Mouse (Mus musculus) MEL (cell line): ENCODE measurements around the gene Gm9117.
"Not testable (repeated sequence)": the region's sequence is repeated elsewhere in the genome, so short reads cannot be mapped to it uniquely, and the experiment has no call there.

Experiments
- CTCF ChIP-seq, 3 experiments: IDR thresholded peaks in 2 of 3; conservative IDR thresholded peaks in 1 of 3; 2 replicates each; pipeline ENCODE4 v1.5.1; 2011 to 2012; ENCODE audit warnings: low read length in 3 of 3, low read depth in 2 of 3, mild to moderate bottlenecking in 2 of 3, improper control_type of control experiment in 1 of 3, inconsistent platforms in 1 of 3, mixed read lengths in 1 of 3, moderate library complexity in 1 of 3; ENCODE audit not compliant: control insufficient read depth in 1 of 3, insufficient read depth in 1 of 3, poor library complexity in 1 of 3, severe bottlenecking in 1 of 3
- EP300 ChIP-seq, 2 experiments: IDR thresholded peaks; 2 replicates each; pipeline ENCODE4 v1.6.1; 2011; ENCODE audit warnings: improper control_type of control experiment in 2 of 2, low read length in 2 of 2, low read depth in 1 of 2, mild to moderate bottlenecking in 1 of 2
- MYC ChIP-seq: IDR thresholded peaks from 2 replicates; pipeline ENCODE4 v1.6.1; 2011; ENCODE audit warnings: low read depth, mild to moderate bottlenecking, low read length, improper control_type of control experiment, moderate library complexity
- POLR2A ChIP-seq, 2 experiments: IDR thresholded peaks; 2 replicates each; pipeline ENCODE4 v1.6.1; 2011 to 2012; ENCODE audit warnings: low read length in 2 of 2, mild to moderate bottlenecking in 2 of 2, control low read depth in 1 of 2, improper control_type of control experiment in 1 of 2, low read depth in 1 of 2, moderate library complexity in 1 of 2; ENCODE audit not compliant: control insufficient read depth in 1 of 2, insufficient read depth in 1 of 2, poor library complexity in 1 of 2
- POLR2AphosphoS2 ChIP-seq: IDR thresholded peaks from 2 replicates; pipeline ENCODE4 v1.6.1; 2011; ENCODE audit warnings: low read length, improper control_type of control experiment
- RCOR1 ChIP-seq: IDR thresholded peaks from 2 replicates; pipeline ENCODE4 v1.6.1; 2012; ENCODE audit warnings: low read depth, mild to moderate bottlenecking, inconsistent platforms, low read length, improper control_type of control experiment
- SMC3 ChIP-seq: IDR thresholded peaks from 2 replicates; pipeline ENCODE4 v1.6.1; 2011; ENCODE audit warnings: low read depth, low read length, improper control_type of control experiment
- TAL1 ChIP-seq: IDR thresholded peaks from 2 replicates; pipeline ENCODE4 v1.6.1; 2012; ENCODE audit warnings: mild to moderate bottlenecking, inconsistent platforms, low read length, moderate library complexity, mixed read lengths
- TCF12 ChIP-seq: IDR thresholded peaks from 2 replicates; pipeline ENCODE4 v1.6.1; 2014; ENCODE audit warnings: low read depth, mild to moderate bottlenecking, inconsistent platforms, low read length, improper control_type of control experiment, moderate library complexity
- USF1 ChIP-seq: IDR thresholded peaks from 2 replicates; pipeline ENCODE4 v1.6.1; 2014; ENCODE audit warnings: low read depth, mild to moderate bottlenecking, inconsistent platforms, low read length, improper control_type of control experiment, moderate library complexity
- USF2 ChIP-seq, 2 experiments: IDR thresholded peaks; 2 replicates each; pipeline ENCODE4 v1.6.1; 2011 to 2012; ENCODE audit warnings: improper control_type of control experiment in 2 of 2, low read length in 2 of 2, borderline replicate concordance in 1 of 2, inconsistent platforms in 1 of 2, low read depth in 1 of 2, mild to moderate bottlenecking in 1 of 2; ENCODE audit not compliant: insufficient read depth in 1 of 2
- ZKSCAN1 ChIP-seq: IDR thresholded peaks from 2 replicates; pipeline ENCODE4 v1.6.1; 2012; ENCODE audit warnings: low read depth, mild to moderate bottlenecking, inconsistent platforms, low read length, improper control_type of control experiment, moderate library complexity
- ZMIZ1 ChIP-seq: IDR thresholded peaks from 2 replicates; pipeline ENCODE4 v1.6.1; 2012; ENCODE audit warnings: low read depth, mild to moderate bottlenecking, inconsistent platforms, low read length, improper control_type of control experiment, moderate library complexity
- ZNF384 ChIP-seq: IDR thresholded peaks from 2 replicates; pipeline ENCODE4 v1.6.1; 2012; ENCODE audit warnings: low read depth, mild to moderate bottlenecking, inconsistent platforms, low read length, improper control_type of control experiment

- not testable (repeated sequence) for TF ChIP-seq POLR2A (IDR thresholded peaks at IDR 0.05; ENCODE audit: control insufficient read depth in 1 of 2, insufficient read depth in 1 of 2, low read depth in 1 of 2, low read length in 2 of 2, poor library complexity in 1 of 2); TAL1; TCF12; SMC3; CTCF (IDR thresholded peaks at IDR 0.05 in 2 of 3, conservative IDR thresholded peaks at IDR 0.05 in 1 of 3; ENCODE audit: control insufficient read depth in 1 of 3, insufficient read depth in 1 of 3, low read depth in 2 of 3, low read length in 3 of 3, poor library complexity in 1 of 3, severe bottlenecking in 1 of 3); ZMIZ1; ZKSCAN1; MYC; POLR2AphosphoS2; USF2 (IDR thresholded peaks at IDR 0.05; ENCODE audit: borderline replicate concordance in 1 of 2, insufficient read depth in 1 of 2, low read depth in 1 of 2, low read length in 2 of 2); EP300 (IDR thresholded peaks at IDR 0.05; ENCODE audit: low read depth in 1 of 2, low read length in 2 of 2); ZNF384; USF1; RCOR1
These were observed 17.9 kb upstream of the Gm9117 start, which contains the start of gene Tdpoz5 for GRCm38 (mm10) chr3:93961214-93961613.
